Mouse (Mus musculus): ENCODE data around the gene Dpp6.

Gene Dpp6

DNA sequence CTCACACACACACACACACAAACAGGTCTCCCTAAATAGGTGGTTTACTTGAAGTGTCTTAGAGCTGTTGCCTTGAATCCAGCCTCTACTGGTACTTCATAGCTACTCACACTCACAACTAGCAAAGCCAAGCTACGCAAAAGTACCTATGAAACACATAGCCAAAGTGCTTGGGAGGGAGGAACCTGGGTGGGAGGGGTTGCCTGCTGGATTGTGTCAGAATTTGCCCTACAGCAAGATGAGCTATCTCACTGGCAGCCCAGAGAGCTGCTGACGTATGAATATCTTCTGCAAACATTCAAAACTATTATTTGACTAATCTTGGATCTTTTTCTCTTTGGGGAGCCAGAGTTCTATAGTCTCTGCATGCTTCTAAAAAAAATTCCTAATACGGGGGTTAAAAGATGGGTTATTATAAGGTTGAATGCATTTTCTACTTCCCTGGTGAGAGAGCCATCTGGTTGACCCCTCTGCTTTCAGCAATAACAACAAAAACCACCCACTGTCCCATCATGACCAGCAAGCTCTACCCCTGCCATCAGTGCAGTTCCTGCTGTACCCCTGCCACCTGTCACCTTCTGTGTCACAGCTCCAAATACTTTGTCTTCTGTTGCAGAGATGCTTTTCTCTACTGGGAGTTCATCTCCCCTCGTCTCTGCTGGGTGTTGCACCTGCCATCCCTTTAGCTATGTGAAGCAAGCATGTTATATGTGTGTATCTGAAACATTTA, 563.8 kb downstream of the Dpp6 start:
- DNase-seq (ENCODE audit: low read depth): no peak

DNA sequence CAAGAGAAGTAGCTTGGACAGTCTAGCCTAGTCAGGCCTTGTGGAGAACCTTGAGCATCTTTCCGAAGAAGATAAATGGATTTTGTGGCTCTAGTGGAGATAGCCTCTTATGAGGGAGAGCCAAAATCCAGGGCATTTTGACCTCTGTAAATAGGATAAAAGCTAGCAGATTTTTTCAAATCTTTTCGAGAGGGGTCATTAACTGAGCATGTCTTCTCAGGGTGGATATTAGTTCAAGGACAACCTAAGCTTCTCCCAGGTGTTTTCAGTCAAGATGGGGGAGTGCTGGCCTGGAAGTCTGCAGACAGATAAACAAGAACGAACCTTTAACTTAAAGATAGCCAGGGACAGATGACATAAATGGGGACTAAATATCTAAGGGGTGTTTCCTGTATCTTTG, 581.4 kb downstream of the Dpp6 start:
- no peak for DNase-seq (ENCODE audit: low read depth)

DNA sequence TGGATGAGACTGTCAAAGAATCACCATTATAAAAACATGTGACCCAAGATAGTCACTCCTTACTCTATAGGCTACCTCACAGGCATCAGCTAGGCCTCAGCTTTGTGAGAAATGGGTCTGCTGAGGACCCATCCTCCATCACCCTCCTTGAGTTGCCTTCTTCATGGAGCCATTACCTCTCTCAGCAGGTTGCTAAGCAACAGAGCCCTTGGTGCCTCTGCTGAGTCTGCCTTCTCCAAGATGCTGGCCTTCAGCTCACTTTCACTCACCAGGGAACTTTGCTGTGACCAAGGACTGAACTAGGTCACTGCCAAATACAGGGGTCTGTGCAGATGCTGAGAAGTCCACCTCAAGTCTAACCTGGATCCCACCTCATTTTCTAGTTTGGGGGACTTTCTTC, 582.1 kb downstream of the Dpp6 start:
- no peak for DNase-seq (ENCODE audit: low read depth)

DNA sequence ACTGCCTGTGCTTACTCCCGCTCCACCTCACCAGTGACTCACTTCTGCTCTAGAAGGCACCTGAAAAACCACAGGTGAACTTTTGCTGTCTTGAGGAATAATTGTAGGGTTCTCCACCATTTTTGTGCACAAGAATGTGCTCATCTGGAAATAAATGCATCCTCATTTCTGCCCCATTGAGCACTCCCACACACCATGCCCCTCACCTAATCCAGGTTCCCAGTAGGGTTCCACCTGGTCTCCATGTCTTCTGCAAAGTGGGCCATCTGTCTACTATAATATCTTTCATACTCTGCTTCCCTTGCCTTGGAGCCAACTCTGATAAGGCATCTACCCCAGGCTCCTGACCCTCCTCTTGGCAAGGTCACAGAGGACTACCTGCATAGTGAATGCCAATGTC, 585.6 kb downstream of the Dpp6 start:
- no peak for DNase-seq (ENCODE audit: low read depth)

GRCm38 (mm10) chr5:27408854-27409253, 591.9 kb downstream of the Dpp6 start:
- DNase-seq (ENCODE audit: low read depth): no peak

- no peak for DNase-seq (ENCODE audit: low read depth)
Measured at GRCm38 (mm10) chr5:27413023-27413422, 596.0 kb downstream of the Dpp6 start.

- DNase-seq (ENCODE audit: low read depth): no peak
Measured at GRCm38 (mm10) chr5:27415518-27415917, 598.5 kb downstream of the Dpp6 start.

- no peak for DNase-seq (ENCODE audit: low read depth)
Measured at GRCm38 (mm10) chr5:27416571-27416970, 599.6 kb downstream of the Dpp6 start.

DNA sequence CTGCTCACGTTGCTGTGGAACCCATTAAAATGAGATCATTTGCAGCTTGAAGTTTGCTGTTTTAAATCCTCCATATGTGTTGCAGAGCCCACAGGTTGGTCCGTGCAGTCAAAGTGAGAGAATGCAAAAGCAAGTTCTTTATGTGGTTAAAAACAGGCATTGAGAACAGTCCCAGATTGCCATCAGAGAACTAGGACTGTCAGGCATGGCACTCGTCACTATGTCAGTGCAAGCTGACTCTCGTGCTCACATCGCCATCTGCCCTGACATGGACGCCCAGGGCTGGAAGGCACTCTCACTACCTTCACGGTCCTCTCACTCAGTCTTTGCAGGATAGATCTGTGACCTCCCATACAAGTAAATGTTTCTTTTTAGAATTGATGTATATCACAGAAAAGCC, 600.4 kb downstream of the Dpp6 start:
- DNase-seq (ENCODE audit: low read depth): no peak

- DNase-seq (ENCODE audit: low read depth): no peak
Measured at GRCm38 (mm10) chr5:27418856-27419255, 601.9 kb downstream of the Dpp6 start.

DNA sequence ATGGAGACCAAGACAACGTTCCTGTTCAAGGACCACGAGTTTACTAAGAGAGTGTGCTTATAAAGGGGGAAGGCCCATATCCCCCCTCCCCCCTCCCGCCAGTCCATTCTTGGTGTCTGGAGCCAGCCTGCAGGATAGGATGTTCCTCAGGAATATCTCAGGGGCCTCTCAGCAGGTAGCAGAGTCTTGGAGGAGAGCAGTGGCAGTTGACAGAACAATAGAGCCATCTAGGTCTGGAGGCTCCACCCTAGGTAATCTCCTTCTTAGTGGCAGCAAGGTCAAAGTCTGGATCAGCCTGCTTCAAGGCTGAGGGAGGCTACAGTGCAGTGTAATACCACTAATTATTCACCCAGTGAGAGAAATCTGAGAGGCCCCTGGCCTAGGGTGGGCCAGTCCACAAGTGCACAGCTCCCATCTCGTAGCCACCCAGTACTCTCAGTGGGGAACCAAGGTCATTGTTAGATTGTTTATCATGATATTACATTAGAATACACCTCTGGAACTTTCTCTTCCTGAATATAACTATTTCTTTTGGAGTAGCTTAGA, 604.2 kb downstream of the Dpp6 start:
- DNase-seq (ENCODE audit: low read depth): no peak

DNA sequence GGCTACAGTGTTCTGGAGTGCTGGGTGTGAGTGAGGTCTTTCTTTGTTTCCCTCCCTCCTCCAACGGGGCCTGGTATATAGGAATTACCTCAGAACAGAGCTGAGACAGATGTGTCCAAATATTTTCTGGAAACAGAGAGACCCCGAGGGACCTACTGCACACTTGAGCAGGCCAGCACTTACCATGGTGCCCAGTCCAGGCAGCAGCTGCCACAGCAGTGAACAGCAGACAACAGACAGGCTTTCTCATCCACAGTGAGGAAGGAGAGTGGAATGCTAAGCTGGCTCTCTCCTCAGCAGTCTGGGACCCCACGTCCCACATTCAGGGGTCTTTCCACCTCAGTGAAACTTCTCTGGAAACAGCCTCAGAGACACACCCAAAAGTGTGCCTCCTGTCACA, 606.8 kb downstream of the Dpp6 start:
- no peak for DNase-seq (ENCODE audit: low read depth)

DNA sequence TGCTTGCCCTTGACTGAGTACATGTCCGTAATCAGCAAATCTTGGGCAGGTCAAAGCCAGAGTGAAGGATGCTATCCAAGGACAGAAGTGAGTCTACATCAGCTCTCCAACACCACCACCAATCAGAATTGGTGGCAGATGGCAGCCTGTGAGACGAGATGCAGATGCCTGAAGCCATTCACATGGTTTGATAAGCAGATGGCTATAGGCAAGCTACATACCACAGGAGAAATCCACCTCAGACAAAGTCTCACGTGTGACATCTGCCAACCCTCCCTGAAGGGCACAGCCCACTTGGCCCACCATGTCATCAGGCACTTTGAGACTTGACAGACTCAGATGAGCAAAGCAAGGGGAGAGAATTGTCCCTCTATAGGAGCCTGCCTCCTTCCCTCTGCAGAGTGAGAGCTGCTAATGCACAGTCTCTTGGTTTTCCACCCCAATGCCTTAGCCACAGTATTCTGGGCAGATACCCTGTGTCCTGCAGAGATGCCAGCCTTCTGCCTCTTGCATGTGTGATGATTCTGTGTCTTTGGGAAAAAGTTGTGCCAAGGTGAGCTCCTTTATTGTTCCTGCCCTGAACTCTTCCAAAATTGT, 607.6 kb downstream of the Dpp6 start:
- DNase-seq (ENCODE audit: low read depth): no peak

DNA sequence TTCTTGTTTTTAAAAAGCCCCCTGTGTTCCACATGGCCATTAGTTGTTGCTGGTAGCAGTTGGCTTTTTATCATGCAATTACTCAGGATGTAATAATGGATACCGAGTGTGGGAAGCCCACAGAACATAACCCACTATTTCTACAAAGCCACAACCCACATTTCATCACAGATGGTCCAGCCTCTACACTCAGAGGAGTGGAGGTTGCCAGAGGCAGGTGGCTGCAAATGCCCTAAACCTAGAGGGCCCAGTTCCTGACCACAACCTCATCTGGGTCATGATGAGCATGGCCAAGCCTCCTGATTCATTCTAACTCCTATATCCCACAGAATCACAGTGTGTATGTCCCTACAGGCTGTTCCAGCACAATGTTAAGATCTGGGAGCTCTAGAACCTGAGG, 609.2 kb downstream of the Dpp6 start:
- DNase-seq (ENCODE audit: low read depth): no peak

GRCm38 (mm10) chr5:27433584-27433983, 616.6 kb downstream of the Dpp6 start:
- no peak for DNase-seq (ENCODE audit: low read depth)

- no peak for DNase-seq (ENCODE audit: low read depth)
Measured at GRCm38 (mm10) chr5:27453201-27453845, 636.3 kb downstream of the Dpp6 start.

GRCm38 (mm10) chr5:27454386-27454785, 637.4 kb downstream of the Dpp6 start:
- no peak for DNase-seq (ENCODE audit: low read depth)

DNA sequence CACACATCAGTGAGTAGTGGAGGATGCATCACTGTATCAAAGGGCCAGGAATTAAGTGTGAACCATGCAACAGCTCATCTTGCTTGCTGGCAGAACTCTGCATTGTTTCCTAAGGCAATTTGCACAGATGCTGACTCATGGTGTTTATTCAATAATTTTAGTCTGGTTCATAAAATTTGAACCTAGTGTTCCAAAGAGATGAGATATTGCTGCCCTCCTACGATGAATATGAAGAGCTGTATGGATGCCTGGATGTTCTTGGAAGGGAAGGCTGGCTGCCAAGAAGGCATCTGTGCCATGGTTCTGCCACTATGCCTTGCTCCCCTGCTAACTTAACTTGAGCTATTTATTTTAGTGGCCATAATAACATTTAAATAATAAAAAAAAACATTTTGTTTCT, 640.0 kb downstream of the Dpp6 start:
- no peak for DNase-seq (ENCODE audit: low read depth)

GRCm38 (mm10) chr5:27457686-27458085, 640.7 kb downstream of the Dpp6 start:
- no peak for DNase-seq (ENCODE audit: low read depth)

GRCm38 (mm10) chr5:27474964-27475465, 658.0 kb downstream of the Dpp6 start:
- no peak for DNase-seq (ENCODE audit: low read depth)

DNA sequence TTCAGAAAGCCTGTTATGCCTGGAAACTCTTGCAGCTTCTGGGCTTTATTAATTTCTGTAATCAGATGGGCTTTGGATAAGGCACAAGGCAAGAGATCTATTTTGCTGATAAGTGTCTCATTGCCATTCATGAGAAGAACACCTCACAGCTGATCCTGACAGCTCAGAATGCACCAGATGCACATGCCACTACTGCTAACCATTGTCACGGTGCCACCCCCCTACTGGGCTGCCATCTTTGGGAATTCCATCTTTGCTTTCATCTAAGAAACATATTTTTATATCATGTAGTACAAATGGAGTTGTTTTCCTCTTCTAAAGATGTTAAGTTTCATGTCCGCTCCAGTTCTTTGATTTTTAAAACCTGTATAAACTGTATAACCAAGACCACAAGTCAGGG, 664.7 kb downstream of the Dpp6 start:
- no peak for DNase-seq (ENCODE audit: low read depth)

DNA sequence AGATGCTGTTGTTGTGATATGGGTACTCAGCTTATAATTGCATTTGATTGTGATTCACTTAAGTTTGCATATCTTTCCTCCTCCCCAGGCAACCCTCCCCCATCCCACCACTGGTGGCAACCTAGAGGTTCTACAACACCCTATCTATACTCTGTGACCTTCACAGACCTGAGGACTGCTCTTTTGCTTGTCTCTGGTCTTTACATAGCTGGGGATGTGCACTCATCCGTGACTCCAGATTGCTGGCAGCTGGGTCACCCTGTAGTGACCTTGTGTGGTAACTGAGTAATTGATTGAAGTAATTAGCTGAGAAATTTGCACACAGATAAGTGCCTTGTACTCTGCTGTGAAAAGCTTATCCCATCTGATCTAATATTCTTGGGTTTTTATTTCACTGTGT, 669.1 kb downstream of the Dpp6 start:
- DNase-seq (ENCODE audit: low read depth): no peak

GRCm38 (mm10) chr5:27490942-27491341, 673.9 kb downstream of the Dpp6 start:
- DNase-seq (ENCODE audit: low read depth): no peak

Data from fibroblast of lung, adult 2 months (primary cell).